Mouse (Mus musculus): Measurements from ENCODE around the gene Adh5. TPM values are rescaled to one million over a fixed set of nuclear protein-coding genes. Genes with fewer than 3 reads are reported as not detected.

Adh5 gene
- total RNA-seq, 2 experiments from 2014 or later, result 55.9 to 57.2 TPM

Other genes starting within 250 kb of the Adh5 start
- gene 4930579F01Rik, start 249.3 kb upstream of the Adh5 start, total RNA-seq (2021), result not detected
- gene Adh7, start 225.3 kb upstream of the Adh5 start, total RNA-seq (2021), result 1 to 10 TPM in 1 of 2 experiments, under 1 TPM in 1; 0.23 to 1.5 TPM
- 10 to 100 TPM; 25.2 to 50.3 TPM for gene Adh1, start 182.1 kb upstream of the Adh5 start, total RNA-seq (2021)
- gene Adh6a, start 129.8 kb upstream of the Adh5 start, total RNA-seq (2021), result not detected
- gene Adh6b, start 101.3 kb upstream of the Adh5 start, total RNA-seq (2021), result not detected
- gene Adh4, start 27.6 kb upstream of the Adh5 start, total RNA-seq (2021), result not detected
- gene Metap1, start 46.4 kb downstream of the Adh5 start, total RNA-seq (2021), result 10 to 100 TPM; 40.4 to 46.1 TPM
- gene Eif4e, start 83.1 kb downstream of the Adh5 start, total RNA-seq (2021), result 100 to 1,000 TPM; 109 to 113 TPM

Data from gastrocnemius, postnatal 25 days (tissue).